Mouse (Mus musculus): ENCODE measurements around the gene Chmp2a. TPM values are rescaled to one million over a fixed set of nuclear protein-coding genes. Genes with fewer than 3 reads are reported as not detected.
A peak's percentile ranks its signal among the peaks of the same experiment; 100 is the strongest.

Chmp2a gene
- polyA plus RNA-seq, 1 experiment from 2014 or later = 171 TPM

GRCm38 (mm10) chr7:13043445-13044253, 9.0 kb upstream of the Chmp2a start:
- H3K36me3 ChIP-seq = no peaks in the 10 kb centered on the region
- H3K4me1 ChIP-seq (replicated peaks) = peaks cover 28% of the 10 kb centered on the region
- H3K4me3 ChIP-seq = peak overlapping the region; percentile 52
- H3K27ac ChIP-seq (replicated peaks) = peak overlapping the region; percentile 71
- H3K4me2 ChIP-seq = peak overlapping the region; percentile 92
- H3K27me3 ChIP-seq = peaks cover 37% of the 10 kb centered on the region
- ATAC-seq (ENCODE audit: low FRiP score, low read depth) = peak; percentile 61
- WGBS = 4% methylated on average over 88 of the region's 88 CpGs
- peak overlapping the region; percentile 65 for H3K9ac ChIP-seq
- no peaks in the 10 kb centered on the region for H3K9me3 ChIP-seq

- Histone ChIP-seq H3K27ac (replicated peaks) (no peak overlapping the region), H3K9me3 (no peaks in the 10 kb centered on the region), H3K4me3 (peak overlapping the region; percentile 52), H3K36me3 (no peaks in the 10 kb centered on the region), H3K9ac (no peak overlapping the region), H3K4me2 (peak overlapping the region; percentile 92), H3K27me3 (peaks cover 37% of the 10 kb centered on the region), H3K4me1 (replicated peaks) (peaks cover 30% of the 10 kb centered on the region)
- 34% methylated on average over 16 of the region's 16 CpGs for WGBS
- no peak; the same call in 1 of the 2 replicates for ATAC-seq (ENCODE audit: low FRiP score, low read depth)
Observed at GRCm38 (mm10) chr7:13043120-13043444, 8.5 kb upstream of the Chmp2a start.

- Histone ChIP-seq H3K4me2 (no peak overlapping the region), H3K36me3 (no peaks in the 10 kb centered on the region), H3K9ac (no peak overlapping the region), H3K4me3 (no peak overlapping the region), H3K4me1 (replicated peaks) (peaks cover 30% of the 10 kb centered on the region), H3K27me3 (peaks cover 37% of the 10 kb centered on the region), H3K9me3 (no peaks in the 10 kb centered on the region), H3K27ac (replicated peaks) (no peak overlapping the region)
- ATAC-seq (ENCODE audit: low FRiP score, low read depth) = no peak
- 76% methylated on average over 6 of the region's 6 CpGs for WGBS
Observed at GRCm38 (mm10) chr7:13042511-13042910, 7.9 kb upstream of the Chmp2a start.

- no peak for ATAC-seq (ENCODE audit: low FRiP score, low read depth)
- Histone ChIP-seq H3K4me2 (no peak overlapping the region), H3K36me3 (peaks cover 2% of the 10 kb centered on the region)
Observed at GRCm38 (mm10) chr7:13041256-13041655, 6.6 kb upstream of the Chmp2a start.

GRCm38 (mm10) chr7:13039181-13039580, 4.6 kb upstream of the Chmp2a start:
- Histone ChIP-seq H3K9ac (peak overlapping the region; percentile 94; the same call in 1 of the 2 replicates), H3K9me3 (no peaks in the 10 kb centered on the region), H3K27me3 (peaks cover 22% of the 10 kb centered on the region), H3K27ac (replicated peaks) (peak overlapping the region; percentile 99), H3K4me2 (peak overlapping the region; percentile 71), H3K4me3 (peak overlapping the region; percentile 92; the same call in 1 of the 2 replicates), H3K4me1 (replicated peaks) (peaks cover 47% of the 10 kb centered on the region), H3K36me3 (peaks cover 16% of the 10 kb centered on the region)
- WGBS = 89% methylated on average over 1 of the region's 1 CpGs
- ATAC-seq (ENCODE audit: low FRiP score, low read depth) = no peak

More at GRCm38 (mm10) chr7:13041256-13041655, 6.6 kb upstream of the Chmp2a start:
- Histone ChIP-seq H3K9ac (no peak overlapping the region), H3K27ac (replicated peaks) (no peak overlapping the region), H3K4me1 (replicated peaks) (peaks cover 39% of the 10 kb centered on the region), H3K4me3 (no peak overlapping the region), H3K9me3 (no peaks in the 10 kb centered on the region), H3K27me3 (peaks cover 37% of the 10 kb centered on the region)
- 92% methylated on average over 1 of the region's 1 CpGs for WGBS

- H3K4me3 ChIP-seq = peak overlapping the region; percentile 92
- WGBS = 26% methylated on average over 15 of the region's 15 CpGs
- peak overlapping the region; percentile 99 for H3K27ac ChIP-seq (replicated peaks)
- peak overlapping the region; percentile 71 for H3K4me2 ChIP-seq
- H3K27me3 ChIP-seq = peaks cover 21% of the 10 kb centered on the region
- peaks cover 47% of the 10 kb centered on the region for H3K4me1 ChIP-seq (replicated peaks)
- peaks cover 16% of the 10 kb centered on the region for H3K36me3 ChIP-seq
- H3K9me3 ChIP-seq = no peaks in the 10 kb centered on the region
- H3K9ac ChIP-seq = peak overlapping the region; percentile 94
- ATAC-seq (ENCODE audit: low FRiP score, low read depth) = peak; percentile 0; the same call in 1 of the 2 replicates
Observed at GRCm38 (mm10) chr7:13038621-13039169, 4.1 kb upstream of the Chmp2a start.

GRCm38 (mm10) chr7:13037901-13038555, 3.4 kb upstream of the Chmp2a start, which contains the start of gene Ube2m:
Gene Ube2m, minus strand, starts transcription at chr7:13038275.
- Histone ChIP-seq H3K27ac (replicated peaks) (peak within 1 kb of the TSS; percentile 99), H3K4me3 (peak within 1 kb of the TSS; percentile 92), H3K4me2 (peak within 1 kb of the TSS; percentile 71), H3K36me3 (peaks cover 16% of the 10 kb centered on the region), H3K27me3 (peaks cover 21% of the 10 kb centered on the region), H3K9me3 (no peaks in the 10 kb centered on the region), H3K4me1 (replicated peaks) (peaks cover 47% of the 10 kb centered on the region), H3K9ac (peak within 1 kb of the TSS; percentile 94)
- ATAC-seq (ENCODE audit: low FRiP score, low read depth) = peak; percentile 89
- under 1% methylated on average over 63 of the region's 65 CpGs for WGBS

- H3K4me1 ChIP-seq (replicated peaks) = peaks cover 47% of the 10 kb centered on the region
- ATAC-seq (ENCODE audit: low FRiP score, low read depth) = no peak
- under 1% methylated on average over 31 of the region's 33 CpGs for WGBS
Observed at GRCm38 (mm10) chr7:13037366-13037765, 2.8 kb upstream of the Chmp2a start.

GRCm38 (mm10) chr7:13036806-13037205, 2.2 kb upstream of the Chmp2a start:
- WGBS = 50% methylated on average over 4 of the region's 4 CpGs
- peak overlapping the region; percentile 99 for H3K27ac ChIP-seq (replicated peaks)
- H3K9ac ChIP-seq = peak overlapping the region; percentile 94
- peak overlapping the region; percentile 71 for H3K4me2 ChIP-seq
- no peak for ATAC-seq (ENCODE audit: low FRiP score, low read depth)
- peaks cover 47% of the 10 kb centered on the region for H3K4me1 ChIP-seq (replicated peaks)
- H3K4me3 ChIP-seq = peak overlapping the region; percentile 92
- H3K9me3 ChIP-seq = no peaks in the 10 kb centered on the region
- peaks cover 10% of the 10 kb centered on the region for H3K27me3 ChIP-seq
- H3K36me3 ChIP-seq = peaks cover 28% of the 10 kb centered on the region

More at GRCm38 (mm10) chr7:13037366-13037765, 2.8 kb upstream of the Chmp2a start:
- peak overlapping the region; percentile 71 for H3K4me2 ChIP-seq
- H3K27ac ChIP-seq (replicated peaks) = peak overlapping the region; percentile 99
- H3K4me3 ChIP-seq = peak overlapping the region; percentile 92
- H3K9ac ChIP-seq = peak overlapping the region; percentile 94
- peaks cover 22% of the 10 kb centered on the region for H3K36me3 ChIP-seq
- peaks cover 15% of the 10 kb centered on the region for H3K27me3 ChIP-seq
- H3K9me3 ChIP-seq = no peaks in the 10 kb centered on the region

- H3K4me1 ChIP-seq (replicated peaks) = peaks cover 47% of the 10 kb centered on the region
Observed at GRCm38 (mm10) chr7:13035211-13035855, 726 bp upstream of the Chmp2a start.

GRCm38 (mm10) chr7:13033451-13034147, 1.0 kb downstream of the Chmp2a start:
- H3K4me2 ChIP-seq = peak overlapping the region; percentile 91
- peaks cover 39% of the 10 kb centered on the region for H3K4me1 ChIP-seq (replicated peaks)
- peak overlapping the region; percentile 80 for H3K9ac ChIP-seq
- no peaks in the 10 kb centered on the region for H3K9me3 ChIP-seq
- H3K27ac ChIP-seq (replicated peaks) = peak overlapping the region; percentile 95
- WGBS = 51% methylated on average over 13 of the region's 13 CpGs
- peaks cover 60% of the 10 kb centered on the region for H3K36me3 ChIP-seq
- peak overlapping the region; percentile 63 for H3K4me3 ChIP-seq
- no peaks in the 10 kb centered on the region for H3K27me3 ChIP-seq
- no peak for ATAC-seq (ENCODE audit: low FRiP score, low read depth)

More at GRCm38 (mm10) chr7:13035211-13035855, 726 bp upstream of the Chmp2a start:
- 87% methylated on average over 17 of the region's 17 CpGs for WGBS
- Histone ChIP-seq H3K9ac (no peak overlapping the region), H3K4me3 (peak overlapping the region; percentile 63), H3K27ac (replicated peaks) (peak overlapping the region; percentile 81), H3K27me3 (no peaks in the 10 kb centered on the region), H3K36me3 (peaks cover 42% of the 10 kb centered on the region), H3K4me2 (peak overlapping the region; percentile 91), H3K9me3 (no peaks in the 10 kb centered on the region)
- ATAC-seq (ENCODE audit: low FRiP score, low read depth) = no peak; the same call in 1 of the 2 replicates

Measured in hindbrain, embryonic 15.5 days (tissue).